Mouse (Mus musculus) thymus, postnatal 10 days (tissue): ENCODE results near the gene Mtch2.
"Not testable (repeated sequence)": the region's sequence is repeated elsewhere in the genome, so short reads cannot be mapped to it uniquely, and the experiment has no call there.

Experiments
- DNase-seq, 2 experiments: peaks; one replicate each; pipeline ENCODE4 v3.0.0; 2021; ENCODE audit warnings: low spot score in 2 of 2

Mtch2 gene

DNA sequence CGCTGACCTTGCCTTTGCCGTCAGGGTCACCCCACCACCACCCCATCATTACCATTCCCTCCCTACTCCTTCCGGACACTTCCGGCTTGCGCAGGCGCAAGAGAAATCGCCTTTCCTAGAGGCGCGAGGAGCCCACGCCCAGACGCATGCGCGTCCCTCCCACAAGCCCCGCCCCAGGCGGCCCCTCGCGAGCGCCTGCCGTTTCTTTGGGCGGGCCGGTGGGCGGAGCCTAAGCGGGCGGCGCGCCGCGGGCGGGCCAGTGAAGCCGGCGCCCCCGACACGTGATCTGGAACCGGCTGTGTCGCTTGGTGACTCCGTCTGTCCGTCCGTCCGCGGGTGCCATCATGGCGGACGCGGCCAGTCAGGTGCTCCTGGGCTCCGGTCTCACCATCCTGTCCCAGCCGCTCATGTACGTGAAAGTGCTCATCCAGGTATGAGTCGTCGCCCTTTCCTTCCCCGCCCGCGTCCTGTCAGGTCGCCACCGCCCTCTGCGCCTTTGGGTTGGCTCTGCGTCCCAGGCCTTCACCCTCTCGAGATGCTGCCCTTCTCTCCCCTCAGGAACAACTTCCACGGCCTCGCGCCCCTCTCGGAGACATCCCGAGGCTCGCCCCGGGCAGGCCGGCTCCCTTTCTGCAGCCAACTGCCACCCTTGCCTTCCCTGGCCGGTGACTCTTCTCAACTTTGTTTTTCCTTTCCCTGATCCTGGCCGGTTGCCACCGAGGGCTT, at the start of gene Mtch2:
TSS of gene Mtch2 (plus strand) at position 201 of the 726 bp plus-strand sequence.
- DNase-seq: peak; percentile 92 to 97

GRCm38 (mm10) chr2:90808241-90809126, 38.5 kb upstream of the Mtch2 start:
- DNase-seq: no peak

- no peak for DNase-seq
Measured at GRCm38 (mm10) chr2:90810751-90811150, 36.2 kb upstream of the Mtch2 start.

DNA sequence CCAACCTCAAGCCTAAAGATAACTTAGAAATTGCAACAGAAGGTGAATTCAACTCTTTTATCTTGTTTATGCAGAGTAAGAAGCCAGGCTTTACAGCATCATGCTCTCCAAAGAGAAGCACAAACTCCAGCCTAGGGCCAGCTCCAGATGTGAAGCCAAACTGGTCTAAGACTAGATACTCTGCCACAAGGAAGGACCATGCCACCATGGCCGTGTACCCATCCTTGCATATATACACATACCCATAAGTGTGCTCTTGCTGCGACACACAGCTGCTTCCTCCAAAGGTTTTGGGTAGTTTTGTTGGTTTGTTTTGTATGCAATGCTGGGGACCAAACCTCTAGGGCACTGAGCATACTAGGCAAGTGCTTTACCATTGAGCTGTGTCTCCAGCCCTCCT, 31.7 kb upstream of the Mtch2 start:
- DNase-seq: no peak

- DNase-seq: no peak
Measured at GRCm38 (mm10) chr2:90816144-90816543, 30.8 kb upstream of the Mtch2 start.

- no peak for DNase-seq
Measured at GRCm38 (mm10) chr2:90818710-90819109, 28.2 kb upstream of the Mtch2 start.

GRCm38 (mm10) chr2:90820894-90821293, 26.1 kb upstream of the Mtch2 start:
- DNase-seq: no peak

GRCm38 (mm10) chr2:90822978-90823377, 24.0 kb upstream of the Mtch2 start:
- DNase-seq: no peak

DNA sequence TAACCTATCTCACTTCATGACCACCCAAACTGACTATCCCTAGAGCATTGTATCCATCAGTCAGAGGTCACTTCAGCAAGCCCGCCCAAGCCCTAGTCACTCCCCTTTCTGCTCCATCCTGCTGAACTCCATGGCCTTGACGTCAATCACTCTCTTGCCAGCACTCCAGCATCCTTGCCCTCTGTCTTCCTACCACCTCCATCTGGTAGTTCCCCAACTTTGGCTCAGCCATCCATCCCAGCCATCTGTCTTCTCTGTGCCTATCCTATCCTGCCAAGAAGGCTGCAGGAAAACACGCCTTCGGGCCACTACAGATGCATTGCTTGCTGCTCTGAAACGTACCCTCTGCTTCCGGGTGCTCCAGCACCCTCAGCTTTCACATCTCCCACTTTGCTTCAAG, 23.2 kb upstream of the Mtch2 start:
- no peak for DNase-seq

DNA sequence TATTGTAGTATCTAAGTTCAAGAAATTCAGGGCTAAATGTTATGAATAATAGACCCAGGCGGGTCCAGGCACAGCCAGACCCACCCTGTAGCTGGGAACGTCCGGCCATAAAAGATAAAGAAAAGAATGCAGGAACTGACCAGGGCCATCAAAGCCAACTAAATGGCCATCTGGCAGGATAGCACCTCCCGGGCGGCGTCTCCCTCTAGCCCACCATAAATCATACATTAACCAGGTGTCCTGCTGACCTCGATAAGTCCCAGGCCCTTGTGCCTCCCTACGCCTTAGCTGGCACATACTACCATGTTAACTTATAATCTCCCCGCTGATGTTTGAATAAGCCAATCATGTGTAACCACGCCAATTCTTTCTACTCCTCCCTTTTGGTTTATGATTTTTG, 22.4 kb upstream of the Mtch2 start:
- DNase-seq: not testable (repeated sequence)

DNA sequence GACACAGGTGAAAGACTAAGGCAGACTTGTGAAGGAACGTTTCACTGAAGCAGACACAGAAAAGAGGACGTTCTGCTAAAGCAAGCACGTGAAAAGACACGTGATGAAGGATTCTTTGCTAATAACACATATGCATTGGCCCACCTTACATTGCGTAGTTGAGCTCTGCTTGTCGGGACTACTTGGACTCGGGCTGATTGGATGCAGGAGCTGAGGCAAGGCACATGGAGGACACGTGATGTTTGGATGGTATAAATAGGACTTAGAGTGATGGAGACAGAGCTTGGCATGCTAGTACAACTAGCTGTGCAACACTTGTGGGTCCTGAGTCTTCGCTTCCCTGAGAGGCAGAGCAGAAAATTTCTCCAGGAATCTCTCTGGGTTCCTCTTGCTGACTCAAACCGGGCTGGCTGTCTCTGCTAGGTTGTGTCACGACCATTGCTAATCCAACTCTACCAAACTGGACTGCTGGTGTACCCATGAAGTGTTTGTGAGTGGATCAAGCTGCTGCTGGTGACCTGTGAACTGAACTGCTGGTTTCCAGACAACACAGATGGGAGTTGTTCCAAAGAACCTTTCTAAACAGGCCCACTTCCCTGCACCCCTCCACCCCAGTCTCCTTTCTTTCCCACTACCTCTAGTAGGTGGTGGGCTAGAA, 21.3 kb upstream of the Mtch2 start:
- no peak for DNase-seq

GRCm38 (mm10) chr2:90828739-90829138, 18.2 kb upstream of the Mtch2 start:
- no peak for DNase-seq

DNA sequence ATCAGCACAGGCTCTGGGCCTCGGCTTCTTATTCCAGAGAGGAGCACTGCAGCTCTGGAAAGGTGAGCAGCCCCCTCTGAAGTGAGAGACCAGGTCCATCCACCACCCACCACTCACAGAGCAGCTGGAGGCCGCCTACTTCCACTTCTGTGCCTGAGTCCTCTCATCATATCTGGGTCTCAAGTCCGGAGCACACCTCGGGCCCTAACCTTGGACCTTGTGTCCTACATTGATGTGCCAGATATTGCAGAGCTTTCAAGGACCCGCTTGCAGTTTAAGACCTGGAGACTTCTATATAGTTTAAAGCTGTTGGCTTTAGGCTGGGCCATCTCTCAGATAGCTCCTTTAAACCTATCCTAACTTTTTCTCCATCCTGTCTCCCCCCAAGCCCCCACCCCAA, 13.5 kb upstream of the Mtch2 start:
- no peak for DNase-seq

DNA sequence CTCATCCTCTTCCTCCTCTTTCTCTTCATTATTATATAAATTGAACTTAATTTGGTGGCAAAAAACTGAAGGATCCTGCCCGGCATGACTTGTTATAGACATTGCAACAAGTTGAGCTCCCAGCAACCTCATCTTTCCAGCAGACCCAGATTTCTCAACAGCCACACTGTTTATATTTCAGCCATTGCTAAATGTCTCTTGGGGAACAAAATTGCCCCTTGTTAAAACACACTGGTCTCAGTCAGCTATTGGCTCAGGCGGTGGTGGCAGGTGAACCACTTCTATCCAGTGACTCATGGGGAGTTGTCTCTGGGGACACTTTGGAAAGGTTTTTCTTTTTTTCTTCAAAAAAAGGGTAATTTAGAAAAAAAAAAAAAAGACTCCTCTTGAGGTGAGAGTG, 8.3 kb upstream of the Mtch2 start:
- DNase-seq: no peak

GRCm38 (mm10) chr2:90843666-90844065, 3.3 kb upstream of the Mtch2 start:
- DNase-seq: no peak

GRCm38 (mm10) chr2:90844262-90844661, 2.7 kb upstream of the Mtch2 start:
- no peak for DNase-seq

- no peak for DNase-seq
Measured at GRCm38 (mm10) chr2:90845234-90845633, 1.7 kb upstream of the Mtch2 start.

DNA sequence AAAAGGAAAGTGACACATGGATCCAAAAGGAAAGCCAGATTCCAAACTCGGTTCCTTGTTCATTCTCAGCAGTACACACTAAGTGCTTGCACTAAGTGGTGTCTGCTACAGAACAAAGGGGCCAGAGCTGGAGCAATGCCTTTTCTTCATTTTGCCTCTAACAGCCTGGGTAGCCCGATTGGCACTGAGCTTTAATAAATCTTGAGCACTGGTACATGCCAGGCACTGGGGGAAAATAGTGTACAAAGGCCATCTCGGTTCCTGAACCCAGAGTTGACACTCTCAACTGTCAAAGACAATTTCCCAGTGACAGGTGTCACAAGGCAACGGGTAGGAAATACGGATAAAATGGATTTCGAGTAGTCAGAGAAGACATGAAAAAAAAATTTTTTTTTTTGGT, 784 bp upstream of the Mtch2 start:
- peak in 1 of 2 experiments; percentile 4 for DNase-seq

GRCm38 (mm10) chr2:90846597-90846954, 379 bp upstream of the Mtch2 start:
- DNase-seq: peak in 1 of 2 experiments; percentile 22

DNA sequence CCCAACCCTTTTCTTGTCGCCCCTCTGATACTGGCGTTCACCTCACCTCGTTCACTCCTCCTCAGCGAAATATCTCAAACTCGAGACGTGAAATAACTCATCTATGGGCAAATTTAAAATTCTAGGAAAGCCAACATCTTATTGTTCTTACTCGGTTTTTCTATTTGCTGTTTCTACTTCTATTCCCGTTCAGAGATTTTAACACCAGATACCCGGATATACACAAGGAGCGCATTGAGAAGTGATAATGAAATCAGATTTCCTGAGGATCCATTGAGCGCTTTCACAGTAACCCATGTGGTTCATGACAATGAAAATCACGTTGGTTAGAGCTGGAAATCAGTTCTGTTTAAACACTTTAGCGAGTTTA, 711 bp downstream of the Mtch2 start:
- DNase-seq: no peak

GRCm38 (mm10) chr2:90848331-90848730, 1.4 kb downstream of the Mtch2 start:
- DNase-seq: no peak

DNA sequence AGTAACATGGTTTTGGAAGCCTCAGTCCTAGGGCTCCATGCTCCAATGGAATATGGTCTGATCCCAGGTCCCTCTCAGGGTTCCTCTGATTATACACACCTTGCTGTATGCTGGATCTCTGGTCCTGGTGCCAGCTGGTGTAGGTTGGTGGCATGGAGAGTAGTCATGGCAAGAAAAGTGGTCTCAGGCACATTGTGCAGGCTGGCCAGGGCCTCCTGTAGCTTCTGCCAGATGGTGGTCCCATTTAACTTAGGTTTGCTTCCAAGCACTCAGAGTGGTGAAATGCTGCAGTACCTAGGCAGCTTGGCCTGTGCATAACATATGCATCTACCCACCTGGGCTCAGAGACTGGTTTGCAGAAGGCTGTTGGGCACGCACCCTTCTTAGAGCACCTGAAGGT, 3.4 kb downstream of the Mtch2 start:
- DNase-seq: no peak

DNA sequence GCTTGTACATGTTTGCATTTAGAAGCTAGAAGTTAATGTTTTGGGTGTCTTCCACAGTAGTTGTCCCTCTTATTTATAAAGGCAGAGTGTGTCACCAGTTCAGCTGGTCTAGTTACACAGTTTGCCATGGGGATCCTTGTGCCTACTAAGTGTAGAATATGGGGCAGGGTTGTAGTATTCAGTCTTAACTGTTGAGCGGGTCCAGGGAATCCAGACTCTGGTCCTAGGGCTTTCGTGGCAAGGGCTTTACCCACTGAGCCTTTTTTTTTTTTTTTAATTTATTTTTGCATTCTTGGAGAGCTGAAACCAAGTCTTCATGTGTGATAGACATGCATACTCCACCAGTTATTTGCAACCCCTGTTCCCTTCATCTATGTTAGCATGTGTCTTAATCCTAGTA, 14.5 kb downstream of the Mtch2 start:
- no peak for DNase-seq
